Mouse (Mus musculus) erythroblast, embryonic 14.5 days (primary cell): ENCODE results near the gene Stkld1.

Source experiments
- GATA1 ChIP-seq: IDR thresholded peaks from 2 replicates; pipeline ENCODE4 v1.6.1; 2012; ENCODE audit warnings: low read length, inconsistent platforms, mixed read lengths
- TAL1 ChIP-seq: IDR thresholded peaks from 3 replicates; pipeline ENCODE4 v1.6.1; 2012; ENCODE audit warnings: low read length, inconsistent platforms, mixed read lengths

DNA sequence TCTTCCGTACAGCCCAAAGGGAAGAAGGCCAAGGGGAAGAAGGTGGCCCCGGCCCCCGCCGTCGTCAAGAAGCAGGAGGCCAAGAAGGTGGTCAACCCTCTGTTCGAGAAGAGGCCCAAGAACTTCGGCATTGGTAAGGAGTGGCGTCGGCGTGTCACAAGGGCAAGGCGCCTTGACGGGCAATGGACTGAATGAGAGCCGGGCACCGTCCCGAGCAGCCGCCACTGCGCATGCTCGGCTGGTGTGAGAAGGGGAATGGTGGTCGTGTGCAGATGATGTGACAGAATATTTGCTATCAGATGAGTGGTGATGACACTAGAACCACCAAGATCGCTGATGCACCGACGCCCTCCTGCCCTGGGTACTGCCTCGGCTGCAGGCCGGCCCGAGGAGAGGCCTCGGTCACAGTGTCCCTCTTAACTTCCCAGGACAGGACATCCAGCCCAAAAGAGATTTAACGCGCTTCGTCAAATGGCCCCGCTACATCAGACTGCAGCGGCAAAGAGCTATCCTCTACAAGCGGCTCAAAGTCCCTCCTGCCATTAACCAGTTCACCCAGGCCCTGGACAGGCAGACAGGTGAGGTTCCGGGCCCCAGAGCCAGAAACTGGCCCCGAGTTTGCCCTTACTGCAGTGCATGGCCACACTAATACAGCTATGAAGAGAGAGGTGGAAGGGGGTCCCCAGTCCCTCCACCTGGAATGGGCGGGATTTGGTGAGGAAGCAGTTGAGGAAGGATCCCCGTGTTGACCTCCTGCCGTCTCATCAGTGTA is 22.7 kb upstream of the Stkld1 start:
- no peak for TF ChIP-seq TAL1
- no peak; the same call in 1 of the 2 replicates for TF ChIP-seq GATA1
